Comparison of ENCODE assay signal across 9 mouse cellular contexts in the genomic region with DNA sequence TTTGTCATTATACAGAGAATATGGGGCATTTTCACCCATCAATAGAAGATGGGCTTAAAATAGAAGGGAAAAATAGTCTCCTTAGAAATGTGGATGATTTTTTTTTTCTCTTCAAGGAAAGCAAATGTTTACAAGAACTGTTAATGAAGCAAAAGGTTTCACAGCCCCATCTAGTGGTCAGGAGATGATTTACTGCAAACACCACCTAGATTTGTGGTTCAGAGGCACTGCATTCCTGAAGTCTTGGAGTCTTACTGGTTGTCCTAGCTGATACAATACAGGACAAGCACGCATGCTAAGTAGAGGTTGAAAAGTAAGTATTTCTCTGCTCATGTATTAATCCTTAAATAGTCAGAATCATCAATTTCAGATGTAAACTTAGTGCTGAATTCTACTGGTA.
DNase-seq lines count a peak whose midpoint lies in the region; ATAC-seq and TF ChIP-seq lines count a peak whose summit lies in the region.
"Had no signal": no experiment of that assay in that cellular context is flagged by ENCODE, and none has a peak within 500 bp of the region (broad histone marks: within the 10 kb centered on the region; RNA-seq: fewer than 3 reads in every experiment).

No protein-coding gene starts in this region.

- H3K4me3 ChIP-seq in lung, postnatal 0 days (ENCODE audit: low read depth, low read length): no peak overlapping the region
- H3K4me3 ChIP-seq in forebrain, postnatal 0 days (ENCODE audit: low read depth, low read length): no peak overlapping the region
- H3K4me3 ChIP-seq: embryonic facial prominence, embryonic 12.5 days; limb, embryonic 13.5 days had no signal

- no peak overlapping the region for H3K9ac ChIP-seq in lung, postnatal 0 days (replicated peaks; ENCODE audit: low read depth)
- no peak overlapping the region for H3K9ac ChIP-seq in forebrain, postnatal 0 days
- H3K9ac ChIP-seq: embryonic facial prominence, embryonic 12.5 days; limb, embryonic 13.5 days had no signal

- peak; percentile 63 for TF ChIP-seq CTCF in lung, postnatal 0 days (IDR thresholded peaks at IDR 0.05)
- TF ChIP-seq CTCF in forebrain, postnatal 0 days (IDR thresholded peaks at IDR 0.05; ENCODE audit: low read depth): peak; percentile 85

- H3K4me2 ChIP-seq in lung, postnatal 0 days (replicated peaks; ENCODE audit: low read depth, low read length): no peak overlapping the region
- H3K4me2 ChIP-seq in forebrain, postnatal 0 days (ENCODE audit: low read depth): no peak overlapping the region
- H3K4me2 ChIP-seq: embryonic facial prominence, embryonic 12.5 days; limb, embryonic 13.5 days had no signal

- no peaks in the 10 kb centered on the region for H3K4me1 ChIP-seq in lung, postnatal 0 days (ENCODE audit: insufficient read depth, low read depth, low read length)
- no peaks in the 10 kb centered on the region for H3K4me1 ChIP-seq in forebrain, postnatal 0 days (ENCODE audit: insufficient read depth)
- H3K4me1 ChIP-seq: embryonic facial prominence, embryonic 12.5 days; limb, embryonic 13.5 days had no signal

- 35% methylated on average over 1 of the region's 1 CpGs for WGBS in lung, postnatal 0 days
- 55% methylated on average over 1 of the region's 1 CpGs for WGBS in forebrain, postnatal 0 days

- H3K27ac ChIP-seq in lung, postnatal 0 days (ENCODE audit: low read length): no peak overlapping the region
- H3K27ac ChIP-seq in forebrain, postnatal 0 days (ENCODE audit: low read depth, low read length): no peak overlapping the region
- H3K27ac ChIP-seq: embryonic facial prominence, embryonic 12.5 days; limb, embryonic 13.5 days had no signal

- no peak for ATAC-seq in lung, postnatal 0 days
- ATAC-seq in forebrain, postnatal 0 days: peak; percentile 64

- no peaks in the 10 kb centered on the region for H3K36me3 ChIP-seq in lung, postnatal 0 days (ENCODE audit: insufficient read depth, low read length)
- H3K36me3 ChIP-seq in forebrain, postnatal 0 days (ENCODE audit: insufficient read depth): no peaks in the 10 kb centered on the region
- H3K36me3 ChIP-seq: embryonic facial prominence, embryonic 12.5 days; limb, embryonic 13.5 days had no signal

- no peaks in the 10 kb centered on the region for H3K27me3 ChIP-seq in lung, postnatal 0 days (replicated peaks; ENCODE audit: insufficient read depth, low read length)
- no peaks in the 10 kb centered on the region for H3K27me3 ChIP-seq in forebrain, postnatal 0 days (ENCODE audit: insufficient read depth, low read length)
- H3K27me3 ChIP-seq: embryonic facial prominence, embryonic 12.5 days; limb, embryonic 13.5 days had no signal

- peak; percentile 30 for DNase-seq in lung, postnatal 0 days (ENCODE audit: low spot score)
- DNase-seq in lung, adult 18-20 months: no peak
- peak; percentile 1 for DNase-seq in c-Kit-positive CD71-positive TER-119-negative erythroid progenitor cells, embryonic 14.5 days (ENCODE audit: low read depth)
- peak; percentile 86 for DNase-seq in forebrain, postnatal 0 days
- DNase-seq in left cerebral cortex, adult 18-20 months (ENCODE audit: low spot score in 2 of 2): peak; percentile 49 to 59
- peak; percentile 27 for DNase-seq in right cerebral cortex, postnatal 25 days
- DNase-seq in gastrocnemius, postnatal 25 days: no peak

- TF ChIP-seq EP300 in lung, postnatal 0 days (IDR thresholded peaks at IDR 0.05): no peak

- no peaks in the 10 kb centered on the region for H3K9me3 ChIP-seq in lung, postnatal 0 days (ENCODE audit: low read length)
- no peaks in the 10 kb centered on the region for H3K9me3 ChIP-seq in forebrain, postnatal 0 days (ENCODE audit: low read length)
- H3K9me3 ChIP-seq: embryonic facial prominence, embryonic 12.5 days; limb, embryonic 13.5 days had no signal

Comparison
In these comparisons a context has a peak if more than half of its experiments do, and no peak if none do; other contexts are left out.
1. DNase-seq: peak in lung, postnatal 0 days (single experiment), c-Kit-positive CD71-positive TER-119-negative erythroid progenitor cells, embryonic 14.5 days (single experiment), forebrain, postnatal 0 days (single experiment), left cerebral cortex, adult 18-20 months (2 of 2) and right cerebral cortex, postnatal 25 days (single experiment); none in lung, adult 18-20 months (0 of 2) and gastrocnemius, postnatal 25 days (single experiment).